Mouse (Mus musculus) ES-E14 (cell line): ENCODE data around the gene Tef. TPM values are rescaled to one million over a fixed set of nuclear protein-coding genes. Genes with fewer than 3 reads are reported as not detected.

Source experiments
- DNase-seq: peaks from one replicate; pipeline ENCODE4 v3.0.0-alpha.2; 2013; ENCODE audit warnings: low read depth, low spot score
- H3K27ac ChIP-seq: 2 replicates; pipeline ENCODE4 v1.5.1; 2012; ENCODE audit warnings: low read depth, mild to moderate bottlenecking, low read length, moderate library complexity, mixed read lengths; ENCODE audit not compliant: poor library complexity, insufficient read depth, severe bottlenecking
- H3K36me3 ChIP-seq: 2 replicates; pipeline ENCODE4 v1.6.1; 2012; ENCODE audit warnings: mild to moderate bottlenecking, low read length, moderate library complexity, mixed read lengths; ENCODE audit not compliant: control insufficient read depth, poor library complexity, insufficient read depth, severe bottlenecking
- H3K4me1 ChIP-seq, 2 experiments: fragments of 150-350 bp in 1 of 2; sonication (generic) in 1 of 2; 2 replicates each; pipeline ENCODE4 v1.6.1; 2012; ENCODE audit warnings: low read length in 2 of 2, mild to moderate bottlenecking in 1 of 2, mixed read lengths in 1 of 2; ENCODE audit not compliant: control insufficient read depth in 2 of 2, insufficient read depth in 2 of 2, poor library complexity in 1 of 2
- H3K4me3 ChIP-seq, 2 experiments: fragments of 150-350 bp in 1 of 2; sonication (generic) in 1 of 2; 2 replicates each; pipeline ENCODE4 v1.5.1; 2012; ENCODE audit warnings: low read length in 2 of 2, low read depth in 1 of 2, mild to moderate bottlenecking in 1 of 2, mixed read lengths in 1 of 2; ENCODE audit not compliant: insufficient read depth in 1 of 2, poor library complexity in 1 of 2, severe bottlenecking in 1 of 2
- H3K9ac ChIP-seq: 2 replicates; pipeline ENCODE4 v1.6.1; 2012; ENCODE audit warnings: low read depth, mild to moderate bottlenecking, low read length, mixed read lengths; ENCODE audit not compliant: poor library complexity, insufficient read depth, severe bottlenecking
- H3K9me3 ChIP-seq: fragments of 150-350 bp; sonication (generic); 2 replicates; pipeline ENCODE4 v1.6.1; 2012; ENCODE audit warnings: low read depth, mild to moderate bottlenecking, low read length; ENCODE audit not compliant: control insufficient read depth, insufficient read depth
- CHD2 ChIP-seq: IDR thresholded peaks from 2 replicates; pipeline ENCODE4 v1.6.1; 2014; ENCODE audit warnings: mild to moderate bottlenecking, low read depth, low read length, inconsistent platforms
- HCFC1 ChIP-seq: IDR thresholded peaks from 2 replicates; pipeline ENCODE4 v1.6.1; 2012; ENCODE audit warnings: low read length, inconsistent platforms, borderline replicate concordance; ENCODE audit not compliant: insufficient read depth
- MAFK ChIP-seq: IDR thresholded peaks from 2 replicates; pipeline ENCODE4 v1.6.1; 2014; ENCODE audit warnings: mild to moderate bottlenecking, low read depth, low read length, inconsistent platforms; ENCODE audit not compliant: insufficient read depth
- ZC3H11A ChIP-seq: IDR thresholded peaks from 2 replicates; pipeline ENCODE4 v1.6.1; 2012; ENCODE audit warnings: low read depth, mild to moderate bottlenecking, inconsistent platforms, low read length, borderline replicate concordance
- ZNF384 ChIP-seq: IDR thresholded peaks from 2 replicates; pipeline ENCODE4 v1.6.1; 2012; ENCODE audit warnings: low read depth, low read length, inconsistent platforms
- in situ Hi-C, 2 experiments: fragments of 600-800 bp; cut with MboI; formaldehyde crosslinking; loops; one replicate each; pipeline ENCODE4 v1.15.1; 2025; ENCODE audit warnings: low sequenced_read_pairs in 2 of 2, inconsistent platforms in 1 of 2; ENCODE audit not compliant: unreplicated experiment in 2 of 2
- total RNA-seq: library from RNA; depleted of rRNA; stranded (reverse); fragments of 300-350 nt; gene quantifications from 2 replicates; pipeline ENCODE4 v1.2.3, GENCODE M21; 2012

The Tef gene
- total RNA-seq, 1 experiment = 20.9 TPM

DNA sequence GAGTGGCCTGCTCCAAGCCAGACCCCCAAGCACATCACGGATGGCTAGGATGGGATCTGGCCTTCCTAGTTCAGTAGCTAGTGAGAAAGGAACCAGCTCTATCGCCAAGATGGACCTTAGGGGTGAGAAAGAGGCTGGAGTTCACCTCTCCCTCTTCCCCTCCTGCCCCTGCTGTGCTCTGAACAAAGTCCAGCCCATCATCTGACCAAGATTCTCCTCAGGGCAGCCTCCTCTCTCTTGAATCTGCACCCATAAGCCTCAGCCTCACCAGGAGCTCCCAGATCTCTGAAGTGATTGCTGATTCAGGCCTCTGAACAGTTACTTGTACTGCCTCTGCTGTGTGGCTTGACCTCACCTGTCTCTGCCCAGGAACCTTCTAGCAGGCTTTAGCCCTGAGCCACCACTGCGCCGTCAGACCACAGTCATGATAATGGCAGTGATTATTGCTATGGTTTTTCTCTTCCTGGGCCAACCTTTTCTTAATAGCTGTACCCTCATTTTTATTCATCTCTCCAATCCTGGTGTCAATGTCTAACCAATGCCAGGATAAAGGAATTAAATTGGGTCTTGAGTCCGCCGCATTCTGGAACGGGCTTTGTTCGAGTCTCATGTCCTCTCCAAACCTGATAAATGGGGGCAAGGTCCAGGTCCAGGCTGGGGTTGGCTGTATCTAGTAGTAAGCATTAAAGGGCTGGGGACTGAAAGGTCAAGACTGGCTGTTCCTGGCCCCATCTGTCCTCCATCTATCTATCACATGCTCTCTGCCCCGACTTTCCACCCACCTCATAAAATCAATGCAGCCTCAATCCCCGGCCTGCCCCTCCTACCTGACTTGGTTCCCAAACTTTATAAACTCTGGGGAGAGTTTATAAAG lies 33.0 kb downstream of the Tef start:
- no peaks in the 10 kb centered on the region for H3K9me3 ChIP-seq
- H3K36me3 ChIP-seq = no peaks in the 10 kb centered on the region
- H3K27ac ChIP-seq = no peak overlapping the region
- H3K4me1 ChIP-seq = peaks cover 0 to 12% of the 10 kb centered on the region in 2 experiments; a peak in 1 of 4 replicates
- in situ Hi-C loops = no loop called here
- H3K9ac ChIP-seq = no peak overlapping the region
- TF ChIP-seq HCFC1 (no peak), ZNF384 (no peak)
- no peak for DNase-seq
- H3K4me3 ChIP-seq = no peak overlapping the region

DNA sequence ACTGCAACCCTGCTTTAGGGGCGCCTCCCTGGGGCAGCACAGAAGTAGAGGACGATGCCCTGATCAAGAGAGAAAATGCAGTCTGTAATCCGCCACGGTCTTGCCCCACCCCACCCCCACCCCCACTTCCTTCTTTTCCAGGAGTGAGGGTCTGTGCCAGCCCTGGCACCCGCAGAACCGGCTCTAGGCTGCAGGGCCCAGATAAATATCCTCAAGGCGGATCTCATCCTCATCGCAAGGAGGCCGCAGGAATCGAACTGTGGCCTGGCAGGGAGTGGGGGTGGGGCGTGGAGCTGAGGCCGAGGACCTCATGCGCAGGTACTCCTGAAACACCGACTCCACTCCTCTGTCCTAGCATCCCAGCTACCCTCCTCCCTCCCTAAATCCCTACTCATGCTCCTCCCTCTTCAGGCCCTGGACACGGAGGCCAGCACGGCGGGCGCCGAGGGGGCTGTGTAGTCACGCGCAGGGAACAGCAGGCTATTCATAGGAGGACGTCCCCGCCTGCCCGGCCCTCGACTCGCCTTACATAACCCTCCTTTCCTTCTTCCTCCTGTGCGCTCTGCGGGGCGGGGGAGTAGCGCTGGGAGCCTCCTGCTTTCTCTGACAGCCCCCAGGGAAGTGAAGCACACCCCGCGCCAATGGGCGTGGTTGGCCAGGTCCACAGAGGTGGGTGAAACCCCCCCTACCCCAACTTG lies 34.1 kb downstream of the Tef start:
- H3K4me1 ChIP-seq = peaks cover 0 to 12% of the 10 kb centered on the region in 2 experiments; a peak in 1 of 4 replicates
- no peaks in the 10 kb centered on the region for H3K9me3 ChIP-seq
- H3K27ac ChIP-seq = no peak overlapping the region
- in situ Hi-C loops = no loop called here
- no peak for DNase-seq
- no peaks in the 10 kb centered on the region for H3K36me3 ChIP-seq
- H3K4me3 ChIP-seq = peak overlapping the region; percentile 59 to 64
- no peak for TF ChIP-seq ZC3H11A
- TF ChIP-seq CHD2 = no peak
- no peak for TF ChIP-seq HCFC1
- no peak for TF ChIP-seq MAFK
- H3K9ac ChIP-seq = peak overlapping the region; percentile 28; the same call in 1 of the 2 replicates

DNA sequence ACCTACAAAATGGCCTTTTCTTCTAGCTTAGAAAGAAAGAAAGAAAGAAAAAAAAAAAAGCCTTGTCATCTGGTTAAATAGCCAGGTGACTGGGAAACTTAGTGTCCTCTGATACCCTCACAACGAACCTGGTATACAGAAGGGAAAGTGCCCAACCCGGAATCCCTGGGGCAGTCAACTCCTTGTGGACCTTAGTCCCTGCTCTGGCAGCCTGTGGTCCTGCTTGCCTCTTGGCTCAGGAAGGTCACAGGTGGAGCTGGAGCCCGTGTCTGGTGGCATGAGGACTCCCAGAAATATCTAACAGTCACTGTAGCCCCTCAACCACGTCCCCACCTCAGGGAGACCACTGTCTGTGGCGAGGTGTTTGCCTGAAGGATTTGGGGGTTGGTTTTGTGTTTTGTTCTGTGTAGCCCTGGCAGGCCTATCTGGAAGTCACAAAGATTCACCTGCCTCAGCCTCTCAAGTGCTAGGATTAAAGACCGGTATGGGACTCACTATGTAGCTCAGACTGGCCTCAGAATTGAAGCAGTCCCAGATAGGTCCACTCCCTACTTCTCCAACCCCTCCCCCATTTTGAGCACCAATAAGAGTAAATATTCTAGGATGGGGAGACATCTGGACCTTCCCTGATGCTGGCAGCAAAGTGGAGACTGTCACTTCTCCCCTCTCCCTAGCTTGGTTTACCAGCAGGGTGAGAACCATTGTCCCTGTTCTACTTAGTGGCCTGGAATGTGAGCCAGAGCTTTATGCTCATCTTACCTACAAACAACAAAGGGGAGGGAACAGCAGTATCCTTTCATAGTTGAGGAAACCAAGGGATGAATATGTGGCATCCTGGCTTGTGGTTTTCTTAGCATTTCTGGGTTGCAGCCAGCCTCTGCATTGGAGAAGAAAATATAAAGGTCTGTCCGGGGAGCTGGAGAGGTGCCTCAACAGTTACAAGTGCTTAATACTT lies 35.0 kb downstream of the Tef start:
- H3K9me3 ChIP-seq = no peaks in the 10 kb centered on the region
- H3K4me1 ChIP-seq = peaks cover 0 to 12% of the 10 kb centered on the region in 2 experiments; a peak in 1 of 4 replicates
- no peaks in the 10 kb centered on the region for H3K36me3 ChIP-seq
- no peak for TF ChIP-seq MAFK
- TF ChIP-seq ZNF384 = no peak
- TF ChIP-seq CHD2 = no peak
- TF ChIP-seq ZC3H11A = no peak
- no peak for TF ChIP-seq HCFC1
- no peak for DNase-seq
- no peak overlapping the region for H3K9ac ChIP-seq
- no peak overlapping the region for H3K27ac ChIP-seq
- H3K4me3 ChIP-seq = no peak overlapping the region
- in situ Hi-C loops = no loop called here

DNA sequence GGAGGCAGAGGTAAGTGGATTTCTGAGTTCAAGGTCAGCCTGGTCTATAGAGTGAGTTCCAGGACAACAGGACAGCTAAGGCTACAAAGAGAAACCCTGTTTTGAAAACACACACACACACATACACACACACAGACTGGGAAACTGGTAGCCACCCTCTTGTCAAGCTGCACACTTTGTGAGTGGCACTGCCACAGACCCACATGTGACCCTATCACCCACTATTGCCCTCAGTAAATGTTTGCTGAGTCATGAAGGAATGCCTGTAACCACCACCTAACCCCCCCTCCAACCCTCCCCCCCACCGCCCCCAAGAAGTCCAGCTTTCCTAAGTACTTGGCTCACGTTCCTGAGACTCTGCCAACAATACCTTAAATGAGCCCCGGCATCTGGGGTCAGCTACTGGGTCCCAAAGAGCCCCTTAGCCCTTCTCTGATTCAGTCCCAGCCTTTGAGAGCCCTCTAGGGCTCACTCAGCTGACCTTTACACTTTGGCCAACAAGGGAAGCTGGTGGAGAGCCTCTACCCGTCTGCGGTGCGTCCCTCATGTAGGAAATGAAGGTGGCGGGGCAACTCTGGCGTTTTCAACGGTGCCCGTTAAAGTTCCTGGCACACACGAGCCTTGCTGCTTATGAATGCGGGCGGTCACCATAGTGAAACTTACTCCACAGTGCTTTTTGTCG lies 36.5 kb downstream of the Tef start:
- peak; percentile 61 for TF ChIP-seq MAFK
- TF ChIP-seq HCFC1 = no peak
- H3K27ac ChIP-seq = no peak overlapping the region
- in situ Hi-C loops = no loop called here
- H3K4me3 ChIP-seq = peak overlapping the region; percentile 43 to 60
- H3K36me3 ChIP-seq = no peaks in the 10 kb centered on the region
- no peak for DNase-seq
- peak overlapping the region; percentile 40; the same call in 1 of the 2 replicates for H3K9ac ChIP-seq
- H3K9me3 ChIP-seq = no peaks in the 10 kb centered on the region
- H3K4me1 ChIP-seq = peaks cover 0 to 12% of the 10 kb centered on the region in 2 experiments; a peak in 1 of 4 replicates
